Mouse (Mus musculus) urinary bladder, postnatal 36 days (tissue): ENCODE measurements around the gene Dnaja1.
A peak's percentile ranks its signal among the peaks of the same experiment; 100 is the strongest.

Experiments used
- DNase-seq, 2 experiments: peaks; one replicate each; pipeline ENCODE4 v3.0.0; 2022; ENCODE audit warnings: low spot score in 2 of 2, mixed read lengths in 1 of 2

The Dnaja1 gene

GRCm38 (mm10) chr4:40722011-40722666 lies at the start of gene Dnaja1:
Gene Dnaja1, plus strand, starts transcription at chr4:40722150.
- peak; percentile 93 to 96 for DNase-seq

GRCm38 (mm10) chr4:40673526-40673925 lies 48.4 kb upstream of the Dnaja1 start:
- DNase-seq = no peak

DNA sequence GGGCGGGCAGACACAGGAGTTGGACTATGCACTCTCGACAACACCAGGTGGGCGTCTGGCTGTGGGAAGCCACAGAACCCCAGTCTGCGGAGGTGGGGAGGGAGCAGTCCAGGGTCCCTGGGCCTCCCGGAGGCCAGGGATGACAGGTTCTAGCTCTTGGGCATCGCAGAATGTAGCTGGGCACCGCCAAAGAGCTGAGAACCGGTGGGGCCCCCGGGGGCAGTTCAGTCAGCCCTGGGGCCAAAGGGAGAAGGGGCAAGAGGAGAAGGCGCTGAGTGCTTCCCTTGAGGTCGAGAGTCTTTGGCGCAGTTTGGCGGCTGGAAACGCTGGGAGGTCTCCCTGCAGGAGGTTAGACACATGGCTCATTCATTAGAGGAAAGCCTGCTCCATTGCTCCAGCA lies 45.6 kb upstream of the Dnaja1 start:
- DNase-seq = no peak

DNA sequence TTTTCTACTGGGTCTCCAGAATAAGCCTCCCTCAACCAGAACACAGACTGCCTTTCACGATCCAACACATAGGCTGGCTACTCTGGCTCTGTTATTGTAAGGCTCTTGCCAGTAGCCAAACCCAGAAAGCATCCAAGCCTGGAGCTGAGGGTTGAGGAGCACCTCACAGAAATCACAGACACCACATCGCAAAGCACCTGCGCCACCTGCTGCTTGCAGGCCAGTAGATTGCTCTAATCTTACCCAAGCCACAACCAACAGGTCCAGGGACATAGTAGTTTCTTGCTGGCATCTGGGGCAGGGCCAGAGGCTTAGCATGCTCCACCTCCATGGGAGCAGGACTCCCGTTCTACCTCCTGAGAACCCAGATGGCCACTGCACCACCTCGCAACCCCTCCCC lies 44.8 kb upstream of the Dnaja1 start:
- DNase-seq = no peak

DNA sequence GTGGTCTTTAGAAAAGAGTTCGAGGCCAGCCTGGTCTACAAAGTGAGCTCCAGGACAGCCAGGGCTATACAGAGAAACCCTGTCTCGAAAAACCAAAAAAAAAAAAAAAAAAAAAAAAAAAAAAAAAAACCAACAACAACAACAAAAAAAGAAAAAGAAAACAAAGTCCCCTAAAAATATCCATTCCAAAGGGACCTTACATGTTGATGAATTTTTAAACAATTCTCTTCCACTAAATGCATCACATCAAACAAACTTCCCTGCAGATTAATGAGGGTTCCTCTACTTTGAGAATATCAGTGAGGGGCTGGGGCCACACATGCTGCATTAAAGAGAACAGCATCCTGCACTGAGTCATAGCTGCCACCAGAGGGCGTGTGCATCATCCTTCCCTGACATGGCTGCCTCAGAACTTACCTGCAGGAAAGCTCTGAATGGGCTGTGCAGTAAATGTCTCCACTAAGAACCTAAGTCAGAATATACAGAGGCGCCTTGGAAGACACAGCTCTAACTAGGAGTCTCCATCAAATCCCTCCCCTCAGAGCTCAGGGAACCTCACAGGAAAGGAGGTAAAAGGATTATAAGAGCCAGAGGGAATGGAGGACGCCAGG lies 41.6 kb upstream of the Dnaja1 start:
- DNase-seq = no peak

DNA sequence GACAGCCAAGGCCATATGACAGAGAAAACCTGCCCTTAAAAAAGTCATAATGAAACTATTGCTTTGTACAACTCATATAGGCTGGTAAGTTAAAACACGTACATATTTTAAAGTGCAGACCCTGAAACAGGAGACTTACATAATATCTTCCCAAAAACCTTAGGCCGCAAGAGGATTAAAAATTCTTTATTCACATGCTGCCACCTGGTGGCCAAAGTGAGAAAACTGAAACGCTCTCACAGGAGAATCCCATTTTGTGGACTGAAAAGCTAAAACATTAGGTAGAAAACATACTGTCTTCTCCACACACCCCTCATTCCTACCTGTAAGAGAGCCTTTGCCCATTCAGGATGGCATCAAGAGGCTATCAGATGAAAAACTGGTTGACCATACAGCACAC lies 40.0 kb upstream of the Dnaja1 start:
- peak; percentile 32 to 45 for DNase-seq

DNA sequence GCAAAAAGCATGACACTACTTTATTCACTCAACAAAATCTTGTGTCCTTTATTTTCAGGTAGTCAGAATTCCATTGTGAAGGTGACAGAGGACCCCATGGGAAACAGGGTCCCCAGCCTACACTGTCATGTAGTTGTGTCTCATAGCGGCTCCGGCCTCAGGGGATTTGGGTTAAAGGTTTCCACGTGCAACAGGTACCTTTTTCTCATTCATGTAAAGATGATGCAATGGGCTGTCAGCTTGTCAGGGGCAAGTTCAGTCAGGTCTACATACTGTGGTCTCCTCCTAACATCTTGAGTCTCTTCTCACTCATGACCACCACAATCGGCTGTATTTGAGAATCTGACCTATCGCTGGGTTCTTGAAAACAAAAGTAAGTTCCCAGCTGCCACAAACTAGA lies 39.6 kb upstream of the Dnaja1 start:
- DNase-seq = no peak

- DNase-seq = no peak
Observed at GRCm38 (mm10) chr4:40683306-40683705, 38.6 kb upstream of the Dnaja1 start.

DNA sequence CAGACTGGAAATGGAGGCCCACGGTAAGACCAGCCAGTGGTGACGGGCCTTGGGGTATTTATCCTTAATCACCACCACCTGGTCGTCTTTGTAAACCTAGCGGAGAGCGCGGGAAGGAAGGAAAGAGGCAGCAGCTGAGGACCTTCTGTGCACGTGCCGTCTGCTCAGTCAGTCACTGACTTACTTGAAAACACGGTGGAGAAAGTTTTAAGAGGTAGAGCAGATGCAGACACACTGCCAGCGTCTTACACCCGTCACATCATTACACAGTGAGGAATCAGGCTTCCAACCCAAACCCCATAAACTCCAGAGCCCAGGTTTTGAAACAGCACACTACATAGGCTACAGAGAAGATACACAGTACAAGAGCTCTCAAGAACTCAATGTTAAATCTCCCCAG lies 30.9 kb upstream of the Dnaja1 start:
- DNase-seq = no peak

GRCm38 (mm10) chr4:40697059-40697458 lies 24.9 kb upstream of the Dnaja1 start:
- DNase-seq = no peak

GRCm38 (mm10) chr4:40700216-40700615 lies 21.7 kb upstream of the Dnaja1 start:
- peak in 1 of 2 experiments; percentile 44 for DNase-seq

DNA sequence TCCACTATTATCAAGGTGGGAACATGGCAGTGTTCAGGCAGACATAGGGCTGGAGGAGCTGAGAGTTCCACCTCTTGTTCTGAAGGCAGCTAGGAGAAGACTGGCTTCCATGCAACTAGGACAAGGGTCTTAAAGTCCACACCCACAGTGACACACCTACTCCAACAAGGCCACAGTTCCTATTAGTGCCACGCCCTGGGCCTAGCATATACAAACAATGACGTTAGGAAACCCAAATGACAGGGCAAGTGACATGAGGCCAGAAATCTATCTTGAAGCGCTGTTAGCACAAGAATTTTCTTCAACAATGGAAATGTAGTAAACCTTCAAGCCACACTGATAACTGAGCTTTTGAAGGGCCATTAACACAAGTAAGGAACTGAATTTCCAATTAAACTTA lies 20.2 kb upstream of the Dnaja1 start:
- no peak for DNase-seq

DNA sequence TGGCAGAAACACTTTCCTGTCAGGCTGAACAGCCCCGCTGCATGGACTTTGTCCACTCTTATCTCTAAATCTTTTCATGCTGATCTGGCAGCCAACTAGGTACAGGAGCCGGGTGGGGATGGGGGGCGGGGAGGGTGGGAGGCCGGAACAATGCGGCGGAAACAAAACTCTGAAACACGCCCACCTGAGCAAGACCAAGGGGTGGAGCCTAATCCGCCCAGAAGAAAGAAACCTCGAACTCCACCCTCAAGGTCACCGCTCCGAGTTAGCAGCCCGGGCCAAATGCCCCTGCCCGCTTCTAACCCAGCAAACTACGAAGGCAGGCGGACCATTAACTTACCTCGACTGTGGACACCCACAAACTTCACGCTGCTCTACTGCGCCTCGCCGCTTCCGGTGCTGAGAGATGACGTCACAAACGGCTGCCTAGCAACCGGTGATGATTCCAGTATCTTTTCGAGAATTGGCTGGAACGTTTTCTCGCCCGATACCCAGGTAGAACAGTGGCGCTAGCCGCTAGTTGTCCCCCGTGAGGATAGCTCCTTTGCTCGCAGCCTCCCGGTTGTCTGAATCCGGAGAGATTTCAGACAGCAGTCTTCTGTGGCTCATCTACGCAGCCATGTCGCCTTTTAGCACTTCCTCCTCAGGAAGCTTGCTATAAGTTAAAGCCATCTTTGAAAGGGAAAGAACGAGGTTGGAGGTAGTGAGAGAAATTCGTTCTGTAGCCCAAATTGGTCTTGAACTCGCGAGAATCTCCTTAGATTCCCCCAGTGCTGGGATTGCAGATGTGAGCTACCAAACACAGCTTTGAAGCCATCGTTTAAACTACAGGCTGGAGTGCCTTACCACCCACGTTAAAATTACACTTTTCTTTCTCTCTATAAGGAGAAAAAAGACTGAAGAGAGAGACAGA lies 18.9 kb upstream of the Dnaja1 start, which contains the start of gene Aptx:
Gene Aptx (minus strand): TSS at position 398 of the 913 bp plus-strand sequence.
- DNase-seq = peak; percentile 96 to 97

- DNase-seq = no peak
Observed at GRCm38 (mm10) chr4:40703710-40704275, 18.2 kb upstream of the Dnaja1 start.

DNA sequence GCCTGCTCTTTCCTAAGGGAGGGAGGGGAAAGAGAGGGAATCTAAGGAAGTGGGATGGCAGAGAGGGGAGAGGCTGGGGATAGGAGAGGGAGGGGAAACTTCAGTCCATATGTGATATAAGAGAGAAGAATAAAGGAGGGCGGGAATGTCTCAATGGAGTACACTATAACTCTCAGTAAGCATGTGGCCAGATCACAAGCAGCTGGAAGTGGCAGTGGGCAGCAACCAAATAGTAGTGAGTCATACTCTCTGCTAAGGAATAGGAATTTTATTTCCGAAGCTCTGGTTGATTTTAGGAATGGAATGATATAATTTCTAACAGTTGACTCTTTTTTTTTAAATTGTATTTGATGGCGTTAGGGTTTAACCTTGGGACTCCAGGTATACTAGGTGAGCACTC lies 4.8 kb upstream of the Dnaja1 start:
- no peak for DNase-seq

- no peak for DNase-seq
Observed at GRCm38 (mm10) chr4:40720910-40721309, 1.0 kb upstream of the Dnaja1 start.

- peak; percentile 61 to 72 for DNase-seq
Observed at GRCm38 (mm10) chr4:40722687-40723460, 924 bp downstream of the Dnaja1 start.

DNA sequence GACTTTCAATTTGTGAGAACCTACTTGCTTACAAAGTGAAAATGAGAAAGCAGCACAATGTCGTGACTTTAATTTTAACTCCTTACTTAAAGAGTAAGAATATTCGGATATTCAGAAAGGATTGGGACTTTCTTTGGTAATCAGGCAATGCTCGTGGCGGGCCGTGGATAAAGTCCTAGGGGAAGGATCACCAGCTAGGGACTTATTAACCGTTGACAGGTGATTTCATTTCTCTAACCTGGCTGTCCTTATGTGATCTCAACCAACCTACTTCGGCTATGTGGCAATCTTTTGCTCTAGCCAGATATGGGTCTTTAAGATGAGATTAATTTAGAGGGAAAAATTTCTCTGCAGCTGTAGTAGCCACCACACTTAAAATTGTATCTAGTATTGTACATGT lies 3.2 kb downstream of the Dnaja1 start:
- no peak for DNase-seq

DNA sequence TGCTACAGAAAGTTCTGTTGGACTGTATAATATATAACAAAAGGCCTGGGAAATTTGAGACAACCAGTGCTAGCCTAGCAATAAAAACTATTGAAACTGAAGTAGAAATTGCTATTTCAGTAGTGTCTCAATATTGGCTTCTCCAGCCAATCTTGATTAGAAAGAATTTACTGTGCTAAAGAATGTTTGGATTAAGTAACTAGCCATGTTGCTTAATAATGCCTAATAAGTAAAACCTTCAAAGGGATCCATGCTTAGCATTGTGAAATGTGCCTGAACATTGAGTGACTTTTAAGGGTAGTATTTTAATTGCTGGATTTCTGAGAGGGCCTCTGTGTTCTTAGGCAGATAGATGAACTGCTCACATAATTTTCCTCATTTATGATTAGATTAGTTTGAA lies 3.6 kb downstream of the Dnaja1 start:
- DNase-seq = no peak

DNA sequence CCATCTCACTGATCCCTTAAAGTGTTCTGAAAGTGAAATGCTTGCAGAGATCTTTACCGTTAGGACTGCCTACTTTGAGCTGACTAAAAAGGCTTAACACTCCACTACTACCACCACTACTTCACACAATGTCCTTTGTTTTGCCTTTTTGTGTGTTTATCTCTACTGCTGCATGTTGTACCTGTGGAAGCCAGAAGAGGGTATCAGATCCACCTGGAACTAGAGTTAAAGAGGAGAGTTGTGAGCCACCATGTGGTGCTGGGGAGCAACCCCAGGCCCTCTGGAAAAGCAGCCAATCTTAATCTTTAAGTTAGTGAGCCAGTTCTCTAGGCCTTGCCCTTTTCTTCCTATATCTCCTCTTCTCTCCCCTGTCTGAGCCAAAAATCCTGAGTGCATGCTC lies 5.3 kb downstream of the Dnaja1 start:
- no peak for DNase-seq

GRCm38 (mm10) chr4:40731262-40731661 lies 9.3 kb downstream of the Dnaja1 start:
- DNase-seq = no peak
